Mouse (Mus musculus): ENCODE results near the gene Nrde2. TPM values are rescaled to one million over a fixed set of nuclear protein-coding genes. Genes with fewer than 3 reads are reported as not detected.

The Nrde2 gene
- polyA plus RNA-seq, 1 experiment from 2014 or later = 14.4 TPM

GRCm38 (mm10) chr12:100106275-100106895, 53.1 kb downstream of the Nrde2 start:
- no peaks in the 10 kb centered on the region for H3K36me3 ChIP-seq (ENCODE audit: control insufficient read depth, insufficient read depth, low read length)
- ATAC-seq (replicated peaks; ENCODE audit: low FRiP score) (0 out of 2 replicates have a peak, but pooled peaks have one; percentile 34), DNase-seq (ENCODE audit: low spot score) (peak; percentile 89)
- no peak overlapping the region for H3K9ac ChIP-seq (ENCODE audit: low read length)
- no peak overlapping the region for H3K27ac ChIP-seq (ENCODE audit: low read depth, low read length)
- no peak overlapping the region for H3K4me2 ChIP-seq (ENCODE audit: low read depth, low read length, severe bottlenecking)
- no peaks in the 10 kb centered on the region for H3K27me3 ChIP-seq (ENCODE audit: control insufficient read depth, insufficient read depth, low read length)
- H3K4me1 ChIP-seq (replicated peaks; ENCODE audit: control insufficient read depth, insufficient read depth, low read length) = peaks cover 5% of the 10 kb centered on the region
- 15% methylated on average over 20 of the region's 20 CpGs for WGBS
- no peaks in the 10 kb centered on the region for H3K9me3 ChIP-seq (ENCODE audit: control insufficient read depth, low read length)
- no peak overlapping the region for H3K4me3 ChIP-seq (ENCODE audit: low read depth, low read length)

DNA sequence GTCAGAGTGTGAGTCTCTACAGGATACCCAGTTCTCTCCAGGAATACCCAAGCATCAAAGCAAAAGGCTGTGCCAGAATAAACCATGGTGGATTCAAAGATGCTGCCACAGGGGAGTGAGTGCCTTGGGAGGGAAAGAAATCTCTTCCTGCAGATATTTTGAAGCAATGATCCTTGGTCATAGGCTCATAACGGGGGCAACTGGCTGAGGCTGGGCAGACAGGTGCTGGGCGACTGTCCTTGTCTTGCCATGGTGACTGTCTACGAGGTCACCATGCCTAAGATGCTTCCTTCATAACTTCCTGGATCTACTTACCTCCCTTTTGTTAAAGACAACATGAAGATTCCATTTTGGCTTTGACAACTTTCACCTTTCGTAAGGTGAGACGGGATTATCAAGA, 54.9 kb downstream of the Nrde2 start:
- WGBS = 93% methylated on average over 5 of the region's 5 CpGs
- Histone ChIP-seq H3K9ac (ENCODE audit: low read length) (no peak overlapping the region), H3K36me3 (ENCODE audit: control insufficient read depth, insufficient read depth, low read length) (no peaks in the 10 kb centered on the region), H3K4me3 (ENCODE audit: low read depth, low read length) (no peak overlapping the region), H3K9me3 (ENCODE audit: control insufficient read depth, low read length) (no peaks in the 10 kb centered on the region), H3K27ac (ENCODE audit: low read depth, low read length) (no peak overlapping the region), H3K4me2 (ENCODE audit: low read depth, low read length, severe bottlenecking) (no peak overlapping the region), H3K27me3 (ENCODE audit: control insufficient read depth, insufficient read depth, low read length) (no peaks in the 10 kb centered on the region), H3K4me1 (replicated peaks; ENCODE audit: control insufficient read depth, insufficient read depth, low read length) (no peaks in the 10 kb centered on the region)
- DNase-seq (ENCODE audit: low spot score) (no peak), ATAC-seq (replicated peaks; ENCODE audit: low FRiP score) (no peak)

- H3K9ac ChIP-seq (ENCODE audit: low read length) = no peak overlapping the region
- H3K27me3 ChIP-seq (ENCODE audit: control insufficient read depth, insufficient read depth, low read length) = no peaks in the 10 kb centered on the region
- ATAC-seq (replicated peaks; ENCODE audit: low FRiP score) (no peak), DNase-seq (ENCODE audit: low spot score) (no peak)
- no peaks in the 10 kb centered on the region for H3K36me3 ChIP-seq (ENCODE audit: control insufficient read depth, insufficient read depth, low read length)
- 75% methylated on average over 3 of the region's 3 CpGs for WGBS
- H3K4me3 ChIP-seq (ENCODE audit: low read depth, low read length) = no peak overlapping the region
- no peaks in the 10 kb centered on the region for H3K9me3 ChIP-seq (ENCODE audit: control insufficient read depth, low read length)
- no peaks in the 10 kb centered on the region for H3K4me1 ChIP-seq (replicated peaks; ENCODE audit: control insufficient read depth, insufficient read depth, low read length)
- H3K27ac ChIP-seq (ENCODE audit: low read depth, low read length) = no peak overlapping the region
- H3K4me2 ChIP-seq (ENCODE audit: low read depth, low read length, severe bottlenecking) = no peak overlapping the region
Observed at GRCm38 (mm10) chr12:100101651-100102050, 57.8 kb downstream of the Nrde2 start.

DNA sequence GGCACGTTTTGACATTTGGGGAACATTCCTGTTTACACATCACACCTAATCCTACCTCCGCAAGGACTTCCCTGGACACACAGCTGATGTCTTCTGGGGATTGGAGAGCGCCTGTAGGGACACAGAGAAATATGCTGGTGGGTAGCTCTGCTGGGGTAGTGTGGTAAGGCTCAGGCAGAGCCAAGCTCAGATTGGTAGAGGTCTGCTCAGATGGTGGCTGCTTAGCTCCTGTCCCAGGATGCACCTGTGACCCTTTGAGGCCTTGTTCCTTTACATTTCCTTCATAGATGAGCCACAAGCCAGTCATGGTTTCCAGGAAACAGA, 58.8 kb downstream of the Nrde2 start:
- no peak overlapping the region for H3K4me2 ChIP-seq (ENCODE audit: low read depth, low read length, severe bottlenecking)
- DNase-seq (ENCODE audit: low spot score) = no peak
- whole genome bisulfite sequencing = 73% methylated on average over 3 of the region's 3 CpGs
- no peaks in the 10 kb centered on the region for H3K36me3 ChIP-seq (ENCODE audit: control insufficient read depth, insufficient read depth, low read length)
- no peak overlapping the region for H3K27ac ChIP-seq (ENCODE audit: low read depth, low read length)
- no peak overlapping the region for H3K9ac ChIP-seq (ENCODE audit: low read length)
- H3K9me3 ChIP-seq (ENCODE audit: control insufficient read depth, low read length) = no peaks in the 10 kb centered on the region
- H3K27me3 ChIP-seq (ENCODE audit: control insufficient read depth, insufficient read depth, low read length) = no peaks in the 10 kb centered on the region
- ATAC-seq (replicated peaks; ENCODE audit: low FRiP score) = no peak
- H3K4me1 ChIP-seq (replicated peaks; ENCODE audit: control insufficient read depth, insufficient read depth, low read length) = no peaks in the 10 kb centered on the region
- H3K4me3 ChIP-seq (ENCODE audit: low read depth, low read length) = no peak overlapping the region

GRCm38 (mm10) chr12:100099971-100100706, 59.3 kb downstream of the Nrde2 start:
- DNase-seq (ENCODE audit: low spot score) = no peak
- H3K9me3 ChIP-seq (ENCODE audit: control insufficient read depth, low read length) = no peaks in the 10 kb centered on the region
- WGBS = 69% methylated on average over 3 of the region's 3 CpGs
- H3K9ac ChIP-seq (ENCODE audit: low read length) = no peak overlapping the region
- no peak overlapping the region for H3K27ac ChIP-seq (ENCODE audit: low read depth, low read length)
- H3K27me3 ChIP-seq (ENCODE audit: control insufficient read depth, insufficient read depth, low read length) = no peaks in the 10 kb centered on the region
- ATAC-seq (replicated peaks; ENCODE audit: low FRiP score) = no peak
- no peaks in the 10 kb centered on the region for H3K36me3 ChIP-seq (ENCODE audit: control insufficient read depth, insufficient read depth, low read length)
- no peak overlapping the region for H3K4me2 ChIP-seq (ENCODE audit: low read depth, low read length, severe bottlenecking)
- no peak overlapping the region for H3K4me3 ChIP-seq (ENCODE audit: low read depth, low read length)
- H3K4me1 ChIP-seq (replicated peaks; ENCODE audit: control insufficient read depth, insufficient read depth, low read length) = no peaks in the 10 kb centered on the region

DNA sequence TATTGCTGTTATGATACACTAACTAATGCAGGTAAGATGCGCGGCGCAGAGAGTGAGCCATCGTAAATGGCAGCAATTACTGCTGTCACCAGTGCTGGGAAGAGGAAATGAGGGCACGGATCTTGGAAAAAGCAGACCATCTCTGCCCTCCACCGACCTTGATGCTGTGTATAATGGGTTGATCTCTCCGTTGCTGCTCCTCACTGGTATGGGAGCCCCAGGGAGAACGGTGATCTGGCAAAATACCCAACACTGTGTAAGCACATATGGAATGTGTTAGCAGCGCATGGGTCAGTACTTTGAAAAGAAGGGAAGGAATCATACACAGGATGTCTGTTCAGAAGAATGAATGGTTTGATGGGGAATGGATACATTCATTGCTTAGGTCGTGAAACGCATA, 66.4 kb downstream of the Nrde2 start:
- H3K4me2 ChIP-seq (ENCODE audit: low read depth, low read length, severe bottlenecking) = no peak overlapping the region
- ATAC-seq (replicated peaks; ENCODE audit: low FRiP score) (no peak), DNase-seq (ENCODE audit: low spot score) (no peak)
- H3K9me3 ChIP-seq (ENCODE audit: control insufficient read depth, low read length) = no peaks in the 10 kb centered on the region
- H3K4me3 ChIP-seq (ENCODE audit: low read depth, low read length) = no peak overlapping the region
- H3K9ac ChIP-seq (ENCODE audit: low read length) = no peak overlapping the region
- no peaks in the 10 kb centered on the region for H3K36me3 ChIP-seq (ENCODE audit: control insufficient read depth, insufficient read depth, low read length)
- WGBS = 81% methylated on average over 11 of the region's 11 CpGs
- no peaks in the 10 kb centered on the region for H3K4me1 ChIP-seq (replicated peaks; ENCODE audit: control insufficient read depth, insufficient read depth, low read length)
- no peak overlapping the region for H3K27ac ChIP-seq (ENCODE audit: low read depth, low read length)
- H3K27me3 ChIP-seq (ENCODE audit: control insufficient read depth, insufficient read depth, low read length) = no peaks in the 10 kb centered on the region

- ATAC-seq (replicated peaks; ENCODE audit: low FRiP score) (no peak), DNase-seq (ENCODE audit: low spot score) (no peak)
- Histone ChIP-seq H3K4me2 (ENCODE audit: low read depth, low read length, severe bottlenecking) (no peak overlapping the region), H3K36me3 (ENCODE audit: control insufficient read depth, insufficient read depth, low read length) (no peaks in the 10 kb centered on the region), H3K9me3 (ENCODE audit: control insufficient read depth, low read length) (no peaks in the 10 kb centered on the region), H3K4me3 (ENCODE audit: low read depth, low read length) (no peak overlapping the region), H3K9ac (ENCODE audit: low read length) (no peak overlapping the region), H3K4me1 (replicated peaks; ENCODE audit: control insufficient read depth, insufficient read depth, low read length) (no peaks in the 10 kb centered on the region), H3K27me3 (ENCODE audit: control insufficient read depth, insufficient read depth, low read length) (no peaks in the 10 kb centered on the region), H3K27ac (ENCODE audit: low read depth, low read length) (no peak overlapping the region)
- WGBS = 90% methylated on average over 4 of the region's 4 CpGs
Observed at GRCm38 (mm10) chr12:100090750-100091149, 68.7 kb downstream of the Nrde2 start.

GRCm38 (mm10) chr12:100089265-100089664, 70.2 kb downstream of the Nrde2 start:
- 89% methylated on average over 5 of the region's 5 CpGs for WGBS

GRCm38 (mm10) chr12:100088026-100088425, 71.4 kb downstream of the Nrde2 start:
- 86% methylated on average over 3 of the region's 3 CpGs for WGBS
- no peak overlapping the region for H3K9ac ChIP-seq (ENCODE audit: low read length)
- ATAC-seq (replicated peaks; ENCODE audit: low FRiP score) = no peak

More at GRCm38 (mm10) chr12:100089265-100089664, 70.2 kb downstream of the Nrde2 start:
- H3K9me3 ChIP-seq (ENCODE audit: control insufficient read depth, low read length) = no peaks in the 10 kb centered on the region
- H3K4me1 ChIP-seq (replicated peaks; ENCODE audit: control insufficient read depth, insufficient read depth, low read length) = no peaks in the 10 kb centered on the region
- H3K36me3 ChIP-seq (ENCODE audit: control insufficient read depth, insufficient read depth, low read length) = no peaks in the 10 kb centered on the region
- H3K4me3 ChIP-seq (ENCODE audit: low read depth, low read length) = no peak overlapping the region
- H3K9ac ChIP-seq (ENCODE audit: low read length) = no peak overlapping the region
- ATAC-seq (replicated peaks; ENCODE audit: low FRiP score) = no peak
- DNase-seq (ENCODE audit: low spot score) = no peak
- H3K27ac ChIP-seq (ENCODE audit: low read depth, low read length) = no peak overlapping the region
- no peaks in the 10 kb centered on the region for H3K27me3 ChIP-seq (ENCODE audit: control insufficient read depth, insufficient read depth, low read length)
- H3K4me2 ChIP-seq (ENCODE audit: low read depth, low read length, severe bottlenecking) = no peak overlapping the region

More at GRCm38 (mm10) chr12:100088026-100088425, 71.4 kb downstream of the Nrde2 start:
- Histone ChIP-seq H3K4me2 (ENCODE audit: low read depth, low read length, severe bottlenecking) (no peak overlapping the region), H3K27ac (ENCODE audit: low read depth, low read length) (no peak overlapping the region), H3K9me3 (ENCODE audit: control insufficient read depth, low read length) (no peaks in the 10 kb centered on the region), H3K4me3 (ENCODE audit: low read depth, low read length) (no peak overlapping the region), H3K4me1 (replicated peaks; ENCODE audit: control insufficient read depth, insufficient read depth, low read length) (0 out of 2 replicates have a peak, but pooled peaks cover 3% of the 10 kb centered on the region), H3K36me3 (ENCODE audit: control insufficient read depth, insufficient read depth, low read length) (no peaks in the 10 kb centered on the region), H3K27me3 (ENCODE audit: control insufficient read depth, insufficient read depth, low read length) (no peaks in the 10 kb centered on the region)
- DNase-seq (ENCODE audit: low spot score) = no peak
